Mouse (Mus musculus): ENCODE measurements around the gene Arhgap5. TPM values are rescaled to one million over a fixed set of nuclear protein-coding genes. Genes with fewer than 3 reads are reported as not detected.
"Not testable (repeated sequence)": the region's sequence is repeated elsewhere in the genome, so short reads cannot be mapped to it uniquely, and the experiment has no call there.

Arhgap5 gene
- total RNA-seq, 2 experiments from 2014 or later, result 130 to 134 TPM

GRCm38 (mm10) chr12:52525486-52525885 lies 21.7 kb downstream of the Arhgap5 start:
- DNase-seq (ENCODE audit: extremely low spot score in 1 of 2, low spot score in 1 of 2), result no peak

- no peak for DNase-seq (ENCODE audit: extremely low spot score in 1 of 2, low spot score in 1 of 2)
These were observed 26.0 kb downstream of the Arhgap5 start for GRCm38 (mm10) chr12:52529740-52530139.

- DNase-seq (ENCODE audit: extremely low spot score in 1 of 2, low spot score in 1 of 2), result no peak
These were observed 37.5 kb downstream of the Arhgap5 start for GRCm38 (mm10) chr12:52541294-52541693.

GRCm38 (mm10) chr12:52544532-52544931 lies 40.8 kb downstream of the Arhgap5 start:
- DNase-seq (ENCODE audit: extremely low spot score in 1 of 2, low spot score in 1 of 2), result no peak

- no peak for DNase-seq (ENCODE audit: extremely low spot score in 1 of 2, low spot score in 1 of 2)
These were observed 48.3 kb downstream of the Arhgap5 start for GRCm38 (mm10) chr12:52552085-52552484.

GRCm38 (mm10) chr12:52555188-52555876 lies 51.6 kb downstream of the Arhgap5 start:
- DNase-seq (ENCODE audit: extremely low spot score in 1 of 2, low spot score in 1 of 2), result no peak

- DNase-seq (ENCODE audit: extremely low spot score in 1 of 2, low spot score in 1 of 2), result no peak
These were observed 61.9 kb downstream of the Arhgap5 start for GRCm38 (mm10) chr12:52565654-52566053.

- DNase-seq (ENCODE audit: extremely low spot score in 1 of 2, low spot score in 1 of 2), result no peak
These were observed 69.6 kb downstream of the Arhgap5 start for GRCm38 (mm10) chr12:52573371-52573770.

- not testable (repeated sequence) for DNase-seq (ENCODE audit: extremely low spot score in 1 of 2, low spot score in 1 of 2)
These were observed 82.7 kb downstream of the Arhgap5 start for GRCm38 (mm10) chr12:52586466-52586865.

- no peak for DNase-seq (ENCODE audit: extremely low spot score in 1 of 2, low spot score in 1 of 2)
These were observed 83.8 kb downstream of the Arhgap5 start for GRCm38 (mm10) chr12:52587473-52588010.

- no peak for DNase-seq (ENCODE audit: extremely low spot score in 1 of 2, low spot score in 1 of 2)
These were observed 91.8 kb downstream of the Arhgap5 start for GRCm38 (mm10) chr12:52595389-52596185.

GRCm38 (mm10) chr12:52602471-52602870 lies 98.7 kb downstream of the Arhgap5 start:
- no peak for DNase-seq (ENCODE audit: extremely low spot score in 1 of 2, low spot score in 1 of 2)

GRCm38 (mm10) chr12:52602883-52603694 lies 99.3 kb downstream of the Arhgap5 start:
- DNase-seq (ENCODE audit: extremely low spot score in 1 of 2, low spot score in 1 of 2), result peak; percentile 71 to 78

- DNase-seq (ENCODE audit: extremely low spot score in 1 of 2, low spot score in 1 of 2), result peak; percentile 26 to 46
These were observed 100.0 kb downstream of the Arhgap5 start for GRCm38 (mm10) chr12:52603695-52604255.

- DNase-seq (ENCODE audit: extremely low spot score in 1 of 2, low spot score in 1 of 2), result peak; percentile 93 to 95
These were observed 100.7 kb downstream of the Arhgap5 start for GRCm38 (mm10) chr12:52604256-52604991.

- no peak for DNase-seq (ENCODE audit: extremely low spot score in 1 of 2, low spot score in 1 of 2)
These were observed 101.3 kb downstream of the Arhgap5 start for GRCm38 (mm10) chr12:52604992-52605652.

GRCm38 (mm10) chr12:52607411-52607810 lies 103.6 kb downstream of the Arhgap5 start:
- DNase-seq (ENCODE audit: extremely low spot score in 1 of 2, low spot score in 1 of 2), result no peak

- no peak for DNase-seq (ENCODE audit: extremely low spot score in 1 of 2, low spot score in 1 of 2)
These were observed 111.9 kb downstream of the Arhgap5 start for GRCm38 (mm10) chr12:52615703-52616102.

GRCm38 (mm10) chr12:52618418-52619040 lies 114.8 kb downstream of the Arhgap5 start:
- no peak for DNase-seq (ENCODE audit: extremely low spot score in 1 of 2, low spot score in 1 of 2)
